Mouse (Mus musculus) stomach, embryonic 15.5 days (tissue): Measurements from ENCODE around the gene Rftn1. TPM values are rescaled to one million over a fixed set of nuclear protein-coding genes. Genes with fewer than 3 reads are reported as not detected.

Source experiments
- ATAC-seq: fragments of 200-750 bp; cut with Nextera tagmentation; 2 replicates; pipeline ENCODE4 v1.8.0; 2017; ENCODE audit warnings: low read depth, moderate number of reproducible peaks, moderate TSS enrichment; ENCODE audit not compliant: insufficient read depth, low FRiP score
- H3K27ac ChIP-seq: fragments of 300-500 bp; sonication (generic); 2 replicates; pipeline ENCODE4 v1.5.1; 2015; ENCODE audit warnings: mild to moderate bottlenecking, inconsistent platforms
- H3K27me3 ChIP-seq: fragments of 300-500 bp; sonication (generic); replicated peaks from 2 replicates; pipeline ENCODE4 v1.6.1; 2015; ENCODE audit warnings: inconsistent platforms
- H3K36me3 ChIP-seq: fragments of 300-500 bp; sonication (generic); 2 replicates; pipeline ENCODE4 v1.6.1; 2015; ENCODE audit warnings: inconsistent platforms
- H3K4me1 ChIP-seq: fragments of 300-500 bp; sonication (generic); 2 replicates; pipeline ENCODE4 v1.6.1; 2015; ENCODE audit warnings: inconsistent platforms
- H3K4me2 ChIP-seq: fragments of 300-500 bp; sonication (generic); 2 replicates; pipeline ENCODE4 v1.6.1; 2015; ENCODE audit warnings: mild to moderate bottlenecking, inconsistent platforms
- H3K4me3 ChIP-seq: fragments of 300-500 bp; sonication (generic); replicated peaks from 2 replicates; pipeline ENCODE4 v1.5.1; 2015; ENCODE audit warnings: inconsistent platforms
- H3K9ac ChIP-seq: fragments of 300-500 bp; sonication (generic); 2 replicates; pipeline ENCODE4 v1.6.1; 2015; ENCODE audit warnings: inconsistent platforms
- H3K9me3 ChIP-seq: fragments of 300-500 bp; sonication (generic); 2 replicates; pipeline ENCODE4 v1.6.1; 2016; ENCODE audit warnings: inconsistent platforms
- WGBS: fragments of 180-500 bp; shearing (Covaris S2); methylation state at CpG from one replicate; pipeline ENCODE4 v1.1.7; 2015; 5-methylcytosine and 5-hydroxymethylcytosine counted together
- polyA plus RNA-seq: library from polyadenylated mRNA; unstranded; fragments of >200 nt; fragmentation: Nextera tagmentation; extraction: Ambion mirVana; gene quantifications from 2 replicates; pipeline ENCODE4 v1.2.1, GENCODE M21; 2015

The Rftn1 gene
- polyA plus RNA-seq, 1 experiment from 2014 or later, result 11.4 TPM

DNA sequence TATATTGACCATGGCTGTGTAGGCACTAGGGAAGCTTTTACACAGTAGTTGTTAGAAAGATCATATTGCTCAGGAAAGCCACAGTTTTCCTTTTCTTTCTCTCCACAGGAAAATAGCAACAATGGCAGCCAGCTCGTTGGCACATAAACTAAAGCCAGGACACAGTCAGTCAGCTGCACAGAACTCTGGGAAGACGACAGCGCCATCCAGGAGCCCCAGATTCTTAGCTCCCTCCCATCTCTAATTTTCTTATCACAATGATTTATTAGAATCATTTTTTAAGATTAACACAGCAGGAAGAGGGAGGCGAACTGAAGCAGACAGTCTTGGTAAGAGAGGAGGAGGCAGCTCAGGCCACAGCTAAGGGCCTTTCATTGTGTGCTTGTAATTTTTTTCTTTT, 58.8 kb downstream of the Rftn1 start:
- Histone ChIP-seq H3K36me3 (no peaks in the 10 kb centered on the region), H3K9ac (no peak overlapping the region), H3K4me3 (no peak overlapping the region), H3K9me3 (no peaks in the 10 kb centered on the region), H3K27me3 (no peaks in the 10 kb centered on the region), H3K4me1 (no peaks in the 10 kb centered on the region), H3K27ac (no peak overlapping the region), H3K4me2 (no peak overlapping the region)
- WGBS, result 66% methylated on average over 4 of the region's 4 CpGs
- ATAC-seq, result no peak

DNA sequence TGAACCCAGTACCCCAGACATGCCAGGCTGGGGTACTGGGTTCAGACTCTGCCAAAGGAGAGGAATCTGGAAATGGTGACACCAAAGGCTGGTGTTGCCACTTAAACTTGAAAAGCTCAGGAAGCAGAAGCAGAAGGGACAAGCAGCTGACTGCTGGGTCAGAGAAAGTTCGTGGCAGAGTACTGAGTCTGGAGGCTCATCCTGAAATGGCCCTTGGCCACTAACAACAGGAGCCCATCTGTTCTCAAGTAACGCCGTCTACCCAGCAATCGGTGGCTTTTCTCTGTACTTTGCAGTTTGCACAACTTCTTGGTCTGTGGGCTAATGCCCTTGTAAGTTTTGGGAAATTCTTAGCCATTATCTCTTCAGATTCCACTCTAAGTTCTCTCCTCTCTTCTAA, 60.1 kb downstream of the Rftn1 start:
- Histone ChIP-seq H3K4me1 (no peaks in the 10 kb centered on the region), H3K36me3 (no peaks in the 10 kb centered on the region), H3K27ac (no peak overlapping the region), H3K27me3 (no peaks in the 10 kb centered on the region), H3K9ac (no peak overlapping the region), H3K9me3 (no peaks in the 10 kb centered on the region), H3K4me3 (no peak overlapping the region), H3K4me2 (no peak overlapping the region)
- WGBS, result 78% methylated on average over 4 of the region's 4 CpGs
- no peak for ATAC-seq

DNA sequence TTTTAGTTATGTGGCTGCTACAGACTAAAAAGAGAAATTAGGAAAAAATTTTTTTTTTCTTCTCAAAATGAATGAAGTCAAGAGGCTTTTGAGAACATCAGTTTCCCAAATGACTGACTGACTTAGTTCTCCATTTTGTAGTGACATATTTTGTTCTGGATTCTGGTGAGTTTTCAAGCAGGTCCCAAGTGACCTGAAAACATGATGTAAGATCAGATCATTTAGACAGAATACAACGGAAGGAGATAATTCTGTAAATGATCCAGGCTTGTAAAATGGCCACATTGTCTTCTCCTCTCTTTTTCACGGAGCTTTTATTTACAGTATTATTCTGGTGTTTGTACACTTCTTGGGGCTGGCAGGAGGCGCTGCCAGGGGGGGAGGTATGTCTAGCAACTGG, 62.1 kb downstream of the Rftn1 start:
- H3K27ac ChIP-seq, result no peak overlapping the region
- H3K27me3 ChIP-seq, result no peaks in the 10 kb centered on the region
- ATAC-seq, result no peak
- H3K4me2 ChIP-seq, result no peak overlapping the region
- 0 out of 2 replicates have a peak, but pooled peaks cover 3% of the 10 kb centered on the region for H3K4me1 ChIP-seq
- H3K9ac ChIP-seq, result no peak overlapping the region
- no peaks in the 10 kb centered on the region for H3K36me3 ChIP-seq
- 54% methylated on average over 3 of the region's 3 CpGs for WGBS
- no peak overlapping the region for H3K4me3 ChIP-seq
- H3K9me3 ChIP-seq, result no peaks in the 10 kb centered on the region

DNA sequence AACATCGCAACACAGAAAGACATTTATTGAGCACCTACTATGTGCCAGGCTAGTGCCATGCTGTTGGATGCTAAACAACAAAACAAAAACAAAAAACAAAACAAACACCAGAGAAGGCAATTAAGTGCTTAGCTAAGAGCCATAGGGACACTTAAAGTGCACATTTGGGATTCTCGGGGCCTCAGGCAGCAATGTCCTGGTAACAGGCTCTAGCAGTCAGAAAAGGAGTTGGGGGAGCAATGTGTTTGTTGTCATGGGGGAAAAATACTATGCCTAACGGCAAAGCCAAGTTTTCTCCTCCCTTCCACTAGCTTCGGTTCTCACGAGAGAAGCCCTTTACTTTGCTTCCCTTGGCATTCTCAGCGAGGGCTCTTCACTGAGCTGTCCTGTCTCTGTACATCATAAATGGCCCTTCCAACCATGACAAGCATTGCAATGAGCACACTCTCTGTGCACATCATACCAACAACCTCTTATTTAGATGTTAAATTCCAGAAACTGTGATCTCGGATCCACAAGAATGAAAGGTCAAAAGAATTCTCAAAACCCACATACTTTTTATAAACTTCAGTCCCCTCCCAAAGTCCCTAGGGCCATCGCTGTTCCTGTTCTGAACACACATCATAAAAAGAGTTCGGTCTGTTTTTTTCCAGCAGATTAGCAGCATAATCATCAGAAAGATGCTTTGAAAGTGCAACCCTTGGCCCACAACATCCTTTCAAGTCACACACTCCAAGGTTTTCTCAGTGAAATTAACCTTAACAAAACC, 63.2 kb downstream of the Rftn1 start:
- H3K27ac ChIP-seq, result no peak overlapping the region
- 73% methylated on average over 9 of the region's 9 CpGs for WGBS
- no peaks in the 10 kb centered on the region for H3K27me3 ChIP-seq
- no peak overlapping the region for H3K4me2 ChIP-seq
- H3K4me1 ChIP-seq, result 0 out of 2 replicates have a peak, but pooled peaks cover 3% of the 10 kb centered on the region
- H3K4me3 ChIP-seq, result no peak overlapping the region
- H3K9me3 ChIP-seq, result no peaks in the 10 kb centered on the region
- H3K36me3 ChIP-seq, result no peaks in the 10 kb centered on the region
- ATAC-seq, result no peak
- no peak overlapping the region for H3K9ac ChIP-seq

DNA sequence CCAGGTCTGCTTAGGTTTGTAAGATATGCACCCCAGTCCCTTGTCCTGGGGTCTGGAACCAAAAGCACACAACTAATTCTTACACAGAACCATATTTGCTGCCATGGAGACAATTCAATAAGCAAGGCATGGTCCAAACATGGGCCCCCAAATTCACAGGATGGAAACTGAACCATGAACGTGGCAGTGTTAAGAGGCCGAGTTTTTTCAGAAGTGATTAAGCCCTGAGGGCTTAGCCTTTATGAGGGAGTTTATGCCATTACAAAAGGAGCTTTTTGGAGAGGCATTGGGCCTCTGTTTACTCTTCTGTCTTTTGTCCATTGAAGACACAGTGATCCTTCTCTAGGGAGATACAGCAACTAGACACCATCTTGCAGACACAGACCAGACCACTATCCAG, 63.9 kb downstream of the Rftn1 start:
- H3K4me3 ChIP-seq, result no peak overlapping the region
- no peak for ATAC-seq
- WGBS, result 53% methylated on average over 2 of the region's 2 CpGs

DNA sequence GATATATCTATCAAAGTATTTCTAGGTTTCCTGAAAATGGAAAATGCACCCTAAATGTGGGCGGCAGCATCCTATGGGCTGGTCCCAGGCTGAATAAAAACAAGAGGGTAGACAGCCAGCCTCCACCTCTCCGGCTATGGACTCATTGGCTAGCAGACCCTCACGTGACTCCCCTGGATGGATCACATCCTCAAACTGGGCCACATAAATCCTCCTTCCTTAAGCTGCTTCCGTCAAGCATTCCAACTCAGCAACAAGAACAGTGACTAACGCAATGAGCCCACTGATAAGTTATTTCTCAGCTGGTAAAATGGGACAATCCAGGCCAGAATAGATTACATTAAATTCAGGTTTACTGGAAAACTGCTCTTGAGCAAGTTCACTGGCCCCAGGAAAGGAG, 64.6 kb downstream of the Rftn1 start:
- no peak for ATAC-seq
- 73% methylated on average over 5 of the region's 5 CpGs for WGBS
- no peak overlapping the region for H3K27ac ChIP-seq

More for the DNA sequence above, 63.9 kb downstream of the Rftn1 start:
- H3K27ac ChIP-seq, result no peak overlapping the region
- no peaks in the 10 kb centered on the region for H3K36me3 ChIP-seq
- H3K4me2 ChIP-seq, result no peak overlapping the region
- no peak overlapping the region for H3K9ac ChIP-seq
- H3K4me1 ChIP-seq, result 0 out of 2 replicates have a peak, but pooled peaks cover 3% of the 10 kb centered on the region
- no peaks in the 10 kb centered on the region for H3K27me3 ChIP-seq
- H3K9me3 ChIP-seq, result no peaks in the 10 kb centered on the region

DNA sequence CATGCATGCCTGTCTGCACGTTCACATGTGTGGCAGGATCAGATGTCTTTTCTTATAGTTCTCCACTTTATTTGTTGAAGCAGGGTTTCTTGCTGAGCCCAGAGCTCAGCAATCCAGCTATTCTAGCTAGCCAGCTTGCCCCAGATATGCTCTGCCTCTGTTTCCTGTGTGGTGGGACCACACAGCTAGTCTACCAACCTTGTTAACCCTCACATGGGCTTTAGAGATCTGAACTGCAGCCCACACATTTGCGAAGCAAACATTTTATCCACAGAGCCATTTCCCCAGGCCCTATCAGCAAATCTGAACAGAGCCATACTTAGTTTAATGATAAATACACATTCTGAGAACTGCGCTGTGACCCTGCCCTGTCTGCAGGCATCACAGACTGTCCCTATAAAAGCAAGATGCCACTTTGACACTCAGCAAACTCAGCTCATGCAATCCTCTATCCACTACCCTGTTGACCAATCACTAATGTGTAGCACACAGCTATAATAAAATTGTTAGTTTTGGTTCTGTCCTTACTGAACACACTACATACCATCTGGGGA, 65.2 kb downstream of the Rftn1 start:
- Histone ChIP-seq H3K9ac (no peak overlapping the region), H3K36me3 (no peaks in the 10 kb centered on the region), H3K4me2 (no peak overlapping the region), H3K27me3 (no peaks in the 10 kb centered on the region), H3K4me3 (no peak overlapping the region), H3K27ac (no peak overlapping the region), H3K9me3 (no peaks in the 10 kb centered on the region), H3K4me1 (0 out of 2 replicates have a peak, but pooled peaks cover 3% of the 10 kb centered on the region)
- no peak for ATAC-seq
- 60% methylated on average over 3 of the region's 3 CpGs for WGBS

More for the DNA sequence above, 64.6 kb downstream of the Rftn1 start:
- 0 out of 2 replicates have a peak, but pooled peaks cover 3% of the 10 kb centered on the region for H3K4me1 ChIP-seq
- no peak overlapping the region for H3K9ac ChIP-seq
- no peak overlapping the region for H3K4me3 ChIP-seq
- H3K36me3 ChIP-seq, result no peaks in the 10 kb centered on the region
- H3K9me3 ChIP-seq, result no peaks in the 10 kb centered on the region
- H3K27me3 ChIP-seq, result no peaks in the 10 kb centered on the region
- no peak overlapping the region for H3K4me2 ChIP-seq

DNA sequence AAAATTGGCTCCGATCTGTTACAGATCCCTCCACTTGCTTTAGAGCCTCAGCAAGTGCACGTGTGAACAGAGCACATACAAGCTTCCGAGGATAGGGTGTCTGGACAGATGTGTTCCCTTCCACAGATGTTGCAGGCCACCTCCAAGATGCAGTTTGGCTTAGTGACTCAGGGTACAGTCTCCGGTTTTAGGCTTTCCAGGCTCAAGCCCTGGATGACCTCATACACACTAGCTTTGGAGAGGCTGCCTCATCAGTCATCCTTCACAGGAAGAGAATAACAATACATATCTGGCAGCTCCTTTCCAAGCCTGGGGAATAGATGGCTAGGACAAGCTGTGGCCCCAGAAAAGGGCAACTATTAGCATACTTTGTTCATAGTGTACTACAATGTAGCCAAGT, 65.8 kb downstream of the Rftn1 start:
- no peaks in the 10 kb centered on the region for H3K36me3 ChIP-seq
- 48% methylated on average over 4 of the region's 4 CpGs for WGBS
- H3K9ac ChIP-seq, result no peak overlapping the region
- ATAC-seq, result no peak
- H3K9me3 ChIP-seq, result no peaks in the 10 kb centered on the region
- H3K4me3 ChIP-seq, result no peak overlapping the region
- no peak overlapping the region for H3K27ac ChIP-seq
- 0 out of 2 replicates have a peak, but pooled peaks cover 3% of the 10 kb centered on the region for H3K4me1 ChIP-seq
- no peak overlapping the region for H3K4me2 ChIP-seq
- no peaks in the 10 kb centered on the region for H3K27me3 ChIP-seq

DNA sequence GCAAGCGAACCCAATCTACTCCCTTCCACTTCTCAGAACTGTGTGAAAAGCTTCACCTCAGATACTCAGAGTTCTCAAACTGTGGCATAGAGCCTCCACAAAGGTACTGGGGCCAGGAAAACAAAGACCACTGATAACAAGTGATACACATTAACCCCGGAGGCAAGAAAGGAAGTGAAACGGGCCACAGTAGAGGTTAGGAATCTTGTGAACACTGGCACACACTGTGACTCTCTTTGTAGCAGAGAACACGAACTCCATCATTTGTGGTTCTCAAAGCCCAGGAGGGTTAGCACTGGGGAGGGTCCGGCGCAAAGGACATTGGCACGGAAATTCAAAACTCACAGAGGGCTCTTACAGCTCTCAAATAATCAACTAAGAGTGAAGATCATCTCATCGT, 67.9 kb downstream of the Rftn1 start:
- H3K4me3 ChIP-seq, result no peak overlapping the region
- H3K4me1 ChIP-seq, result 0 out of 2 replicates have a peak, but pooled peaks cover 3% of the 10 kb centered on the region
- no peaks in the 10 kb centered on the region for H3K27me3 ChIP-seq
- H3K4me2 ChIP-seq, result no peak overlapping the region
- no peak overlapping the region for H3K27ac ChIP-seq
- 70% methylated on average over 8 of the region's 8 CpGs for WGBS
- H3K36me3 ChIP-seq, result no peaks in the 10 kb centered on the region
- ATAC-seq, result no peak
- H3K9ac ChIP-seq, result no peak overlapping the region
- no peaks in the 10 kb centered on the region for H3K9me3 ChIP-seq

DNA sequence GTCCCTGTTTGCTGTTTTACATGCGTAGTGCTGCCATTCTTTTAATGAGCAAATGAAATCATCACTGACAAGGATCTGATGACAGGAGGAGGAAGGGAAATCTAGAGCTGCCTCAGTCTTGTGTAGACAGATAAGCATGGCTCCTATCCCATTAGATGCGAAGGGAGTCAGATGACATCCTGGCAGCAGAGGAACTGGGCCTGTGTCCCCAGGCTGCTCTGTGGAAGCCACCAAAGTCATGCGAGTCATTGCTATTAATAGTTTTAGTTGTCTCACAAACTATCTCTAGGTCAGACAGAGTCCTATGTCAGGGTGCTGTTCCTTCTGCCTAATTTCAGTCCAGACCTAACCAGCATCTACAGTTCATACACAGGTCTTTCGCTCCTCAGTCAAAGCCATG, 70.4 kb downstream of the Rftn1 start:
- Histone ChIP-seq H3K4me3 (no peak overlapping the region), H3K4me2 (no peak overlapping the region), H3K27ac (no peak overlapping the region), H3K9me3 (no peaks in the 10 kb centered on the region), H3K9ac (no peak overlapping the region), H3K27me3 (no peaks in the 10 kb centered on the region), H3K4me1 (0 out of 2 replicates have a peak, but pooled peaks cover 3% of the 10 kb centered on the region), H3K36me3 (no peaks in the 10 kb centered on the region)
- 82% methylated on average over 4 of the region's 4 CpGs for WGBS
- ATAC-seq, result no peak

DNA sequence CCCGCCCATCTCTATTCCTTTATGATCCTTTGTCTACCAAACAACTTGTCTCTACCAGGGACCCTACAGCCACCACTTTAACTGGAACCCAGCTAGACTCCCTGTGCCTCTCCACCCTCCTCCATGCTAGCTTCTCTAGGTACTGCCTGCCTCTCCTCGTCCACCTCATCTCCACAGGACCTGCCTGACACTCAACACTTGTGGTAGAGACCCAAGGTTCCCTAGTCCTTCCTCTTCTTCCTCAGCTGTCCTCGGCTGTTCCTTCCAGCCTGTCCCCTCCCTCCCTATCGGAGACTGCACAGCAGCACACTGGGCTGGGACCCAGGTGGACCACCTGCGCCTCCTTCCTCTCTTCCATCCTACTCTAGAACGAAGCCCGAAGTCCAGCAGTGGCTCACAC, 73.0 kb downstream of the Rftn1 start:
- no peaks in the 10 kb centered on the region for H3K4me1 ChIP-seq
- H3K9me3 ChIP-seq, result no peaks in the 10 kb centered on the region
- WGBS, result 89% methylated on average over 7 of the region's 7 CpGs
- H3K27ac ChIP-seq, result no peak overlapping the region
- ATAC-seq, result no peak
- H3K4me2 ChIP-seq, result no peak overlapping the region
- no peaks in the 10 kb centered on the region for H3K27me3 ChIP-seq
- no peaks in the 10 kb centered on the region for H3K36me3 ChIP-seq
- no peak overlapping the region for H3K9ac ChIP-seq
- H3K4me3 ChIP-seq, result no peak overlapping the region

DNA sequence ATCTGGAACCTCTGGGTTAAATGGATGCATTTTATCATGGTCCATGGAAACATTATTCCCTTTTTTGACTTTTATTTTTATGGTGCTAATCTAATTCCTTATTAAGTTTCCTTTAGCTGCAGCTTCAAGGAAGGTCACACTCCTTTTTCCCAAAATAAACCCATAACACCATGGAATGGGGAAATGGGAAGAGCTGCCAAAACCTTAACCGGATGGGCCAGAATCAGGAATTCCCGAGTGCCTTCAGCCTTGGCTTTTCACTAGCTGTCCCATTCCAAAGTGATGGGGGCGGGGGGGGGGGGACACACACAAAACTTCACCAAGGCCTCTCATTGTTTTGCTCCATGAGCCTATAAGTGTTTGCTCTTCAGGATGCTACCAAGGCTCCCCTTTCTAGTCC, 73.5 kb downstream of the Rftn1 start:
- no peaks in the 10 kb centered on the region for H3K36me3 ChIP-seq
- no peaks in the 10 kb centered on the region for H3K4me1 ChIP-seq
- H3K4me2 ChIP-seq, result no peak overlapping the region
- no peak overlapping the region for H3K9ac ChIP-seq
- H3K4me3 ChIP-seq, result no peak overlapping the region
- ATAC-seq, result no peak
- no peak overlapping the region for H3K27ac ChIP-seq
- no peaks in the 10 kb centered on the region for H3K9me3 ChIP-seq
- no peaks in the 10 kb centered on the region for H3K27me3 ChIP-seq
- 64% methylated on average over 3 of the region's 3 CpGs for WGBS
